Mouse (Mus musculus): Measurements from ENCODE around the gene Gcgr. TPM values are rescaled to one million over a fixed set of nuclear protein-coding genes. Genes with fewer than 3 reads are reported as not detected.

The Gcgr gene
- polyA plus RNA-seq, 1 experiment from 2014 or later = 0.59 TPM

DNA sequence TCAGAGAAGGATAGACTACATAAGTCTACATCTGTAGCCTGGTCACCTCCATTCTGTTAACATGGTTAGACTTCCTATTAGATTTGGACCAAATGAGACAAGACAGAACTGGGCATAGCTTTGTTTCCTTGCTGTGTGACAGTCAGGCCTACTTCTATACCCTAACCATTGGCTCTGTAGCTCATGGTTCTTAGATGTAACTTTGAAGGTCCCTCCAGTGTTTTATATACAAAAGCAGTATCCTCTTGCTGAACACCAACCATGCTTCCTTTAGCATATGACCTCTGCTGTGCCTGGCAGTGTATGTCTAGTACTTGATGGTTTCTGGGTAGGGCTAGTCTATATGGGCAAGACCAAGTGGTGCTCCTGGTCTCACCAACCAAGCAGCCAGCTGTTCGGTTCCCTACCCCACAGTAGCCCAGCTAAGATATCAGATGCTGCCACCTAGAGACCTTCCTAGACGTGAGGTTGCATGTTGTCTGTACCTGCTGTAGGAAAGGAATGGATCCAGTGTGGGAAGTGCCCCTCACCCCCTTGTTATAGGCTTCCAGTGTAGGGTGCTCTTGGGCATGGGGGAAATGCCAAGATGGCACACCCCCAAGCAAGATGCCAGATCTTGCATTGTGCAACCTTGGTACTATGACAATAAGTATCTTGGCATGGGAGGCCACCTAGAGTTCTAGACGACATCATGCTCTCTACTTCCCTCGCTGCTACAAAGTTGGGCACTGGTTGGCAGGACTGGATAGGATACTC lies 40.0 kb upstream of the Gcgr start:
- Histone ChIP-seq H3K4me2 (peak overlapping the region; percentile 93), H3K4me3 (ENCODE audit: low read depth, low read length) (peak overlapping the region; percentile 94), H3K27ac (ENCODE audit: low read depth) (peak overlapping the region; percentile 84), H3K36me3 (ENCODE audit: insufficient read depth) (peaks cover 66% of the 10 kb centered on the region), H3K9me3 (ENCODE audit: low read depth, low read length) (no peaks in the 10 kb centered on the region), H3K27me3 (ENCODE audit: insufficient read depth, low read length) (no peaks in the 10 kb centered on the region), H3K9ac (peak overlapping the region; percentile 10; the same call in 1 of the 2 replicates), H3K4me1 (ENCODE audit: insufficient read depth) (peaks cover 17% of the 10 kb centered on the region)
- ATAC-seq (ENCODE audit: insufficient read depth) = no peak
- 31% methylated on average over 4 of the region's 4 CpGs for WGBS
- peak; percentile 15; the same call in 1 of the 2 replicates for TF ChIP-seq CTCF (IDR thresholded peaks at IDR 0.05; ENCODE audit: low read depth)
- DNase-seq = no peak

DNA sequence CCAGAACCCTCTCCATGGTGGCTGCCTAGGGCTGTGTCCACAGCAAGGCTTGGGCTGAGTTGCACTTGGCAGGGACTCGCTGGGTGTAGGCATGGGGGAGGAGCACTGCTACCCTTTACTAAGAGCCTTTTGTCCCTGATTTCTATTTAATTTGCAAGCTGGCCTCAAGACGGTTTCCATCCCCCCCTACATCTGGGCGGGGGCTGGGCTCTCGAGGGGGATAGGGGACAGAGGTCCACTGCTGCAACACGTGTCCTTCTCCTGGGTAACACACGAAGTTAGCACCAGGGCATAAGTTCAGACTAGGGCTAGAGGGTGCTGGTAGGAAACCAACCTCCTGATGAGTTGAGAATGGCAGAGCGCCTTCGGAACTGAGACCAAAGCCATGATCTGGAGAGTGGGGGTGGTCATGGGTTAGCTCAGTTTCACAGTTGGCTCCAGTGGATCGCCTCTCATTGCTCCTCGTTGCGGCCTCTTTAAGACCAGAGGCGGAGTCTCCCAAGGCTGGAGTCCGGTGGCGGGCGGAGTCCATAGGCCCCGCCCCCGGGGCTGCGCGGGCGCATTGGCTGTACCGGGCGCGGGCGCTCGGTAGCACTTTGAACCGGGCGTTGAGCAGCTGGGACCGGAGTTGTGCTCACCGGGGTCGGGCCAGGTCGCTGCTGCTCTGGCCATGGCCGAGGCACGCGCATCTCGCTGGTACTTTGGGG lies 39.0 kb upstream of the Gcgr start, which contains the start of gene Slc25a10:
Gene Slc25a10, plus strand, starts transcription at position 524 of the 707 bp plus-strand sequence.
- under 1% methylated on average over 35 of the region's 35 CpGs for WGBS
- ATAC-seq (ENCODE audit: insufficient read depth) (peak; percentile 89), DNase-seq (peak; percentile 96)
- Histone ChIP-seq H3K9ac (peak within 1 kb of the TSS; percentile 77), H3K27ac (ENCODE audit: low read depth) (peak within 1 kb of the TSS; percentile 84), H3K4me2 (peak within 1 kb of the TSS; percentile 93), H3K9me3 (ENCODE audit: low read depth, low read length) (no peaks in the 10 kb centered on the region), H3K4me1 (ENCODE audit: insufficient read depth) (peaks cover 15% of the 10 kb centered on the region), H3K4me3 (ENCODE audit: low read depth, low read length) (peak within 1 kb of the TSS; percentile 94), H3K36me3 (ENCODE audit: insufficient read depth) (peaks cover 66% of the 10 kb centered on the region), H3K27me3 (ENCODE audit: insufficient read depth, low read length) (no peaks in the 10 kb centered on the region)
- no peak for TF ChIP-seq CTCF (IDR thresholded peaks at IDR 0.05; ENCODE audit: low read depth)

DNA sequence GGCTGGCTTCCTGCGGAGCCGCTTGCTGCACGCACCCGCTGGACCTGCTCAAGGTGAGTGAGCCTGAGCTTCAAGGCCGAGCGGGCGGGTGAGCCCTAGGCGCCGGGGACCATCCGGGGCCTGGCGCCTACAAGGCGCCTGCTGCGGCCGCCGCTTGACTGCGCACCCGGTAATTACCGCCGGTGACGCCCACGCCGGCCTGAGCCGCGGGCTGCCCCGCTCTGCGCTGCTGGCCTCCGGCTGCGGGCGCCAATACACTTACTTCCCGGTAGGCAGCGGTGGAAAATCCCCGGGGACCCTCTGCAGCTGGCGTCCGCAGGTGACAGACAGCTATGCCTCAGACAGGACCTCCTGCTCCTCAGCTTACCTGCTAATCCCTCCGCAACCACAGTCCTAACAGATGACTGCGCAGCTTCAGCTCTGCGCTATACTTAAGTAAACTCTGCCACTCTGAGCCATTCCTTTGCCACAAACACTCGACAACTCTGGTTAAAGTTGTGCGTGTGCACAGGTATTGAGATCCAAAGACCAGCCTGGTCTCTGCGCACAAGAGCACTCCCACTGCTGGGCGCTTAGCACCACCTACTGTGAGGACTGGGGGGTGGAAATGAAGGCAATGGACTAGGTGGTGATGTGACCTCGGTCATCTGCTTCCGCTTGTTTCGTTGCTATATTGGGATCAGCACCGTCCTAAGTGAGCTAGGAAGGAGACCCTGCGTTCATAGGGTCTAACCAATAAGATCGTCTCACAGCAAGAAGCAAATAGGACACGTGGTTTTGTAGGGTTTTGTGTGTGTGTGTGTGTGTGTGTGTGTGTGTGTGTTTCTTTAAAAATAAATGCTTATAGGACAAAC lies 38.2 kb upstream of the Gcgr start:
- ATAC-seq (ENCODE audit: insufficient read depth) (peak; percentile 29), DNase-seq (peak; percentile 68)
- peak overlapping the region; percentile 77 for H3K9ac ChIP-seq
- WGBS = under 1% methylated on average over 48 of the region's 48 CpGs
- peak overlapping the region; percentile 94 for H3K4me3 ChIP-seq (ENCODE audit: low read depth, low read length)
- H3K9me3 ChIP-seq (ENCODE audit: low read depth, low read length) = no peaks in the 10 kb centered on the region
- peak overlapping the region; percentile 93 for H3K4me2 ChIP-seq
- peaks cover 66% of the 10 kb centered on the region for H3K36me3 ChIP-seq (ENCODE audit: insufficient read depth)
- H3K27ac ChIP-seq (ENCODE audit: low read depth) = peak overlapping the region; percentile 84
- TF ChIP-seq CTCF (IDR thresholded peaks at IDR 0.05; ENCODE audit: low read depth) = peak; percentile 53
- H3K4me1 ChIP-seq (ENCODE audit: insufficient read depth) = peaks cover 15% of the 10 kb centered on the region
- H3K27me3 ChIP-seq (ENCODE audit: insufficient read depth, low read length) = no peaks in the 10 kb centered on the region

DNA sequence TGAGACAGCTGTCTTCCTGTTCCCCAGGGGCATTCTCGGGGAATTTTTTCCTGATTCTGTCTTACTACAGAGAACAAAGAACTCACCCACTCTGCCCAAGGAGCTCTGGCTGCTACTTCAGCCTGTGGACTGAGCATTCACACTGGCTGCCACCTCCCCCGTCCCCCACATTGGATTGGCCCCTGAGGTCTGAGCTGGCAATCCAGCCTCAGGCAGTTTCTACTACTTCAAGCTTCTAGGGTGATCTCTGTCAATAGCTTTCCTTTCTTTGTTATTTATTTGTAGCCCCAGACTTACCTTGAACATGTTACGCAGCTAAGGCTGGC lies 37.7 kb upstream of the Gcgr start:
- no peaks in the 10 kb centered on the region for H3K27me3 ChIP-seq (ENCODE audit: insufficient read depth, low read length)
- H3K4me3 ChIP-seq (ENCODE audit: low read depth, low read length) = peak overlapping the region; percentile 94
- no peak for TF ChIP-seq CTCF (IDR thresholded peaks at IDR 0.05; ENCODE audit: low read depth)
- H3K4me2 ChIP-seq = peak overlapping the region; percentile 93
- no peak for DNase-seq
- peaks cover 66% of the 10 kb centered on the region for H3K36me3 ChIP-seq (ENCODE audit: insufficient read depth)
- WGBS = 28% methylated on average over 3 of the region's 3 CpGs
- peak overlapping the region; percentile 84 for H3K27ac ChIP-seq (ENCODE audit: low read depth)
- H3K4me1 ChIP-seq (ENCODE audit: insufficient read depth) = peaks cover 15% of the 10 kb centered on the region
- peak overlapping the region; percentile 77 for H3K9ac ChIP-seq
- ATAC-seq (ENCODE audit: insufficient read depth) = no peak
- H3K9me3 ChIP-seq (ENCODE audit: low read depth, low read length) = no peaks in the 10 kb centered on the region

DNA sequence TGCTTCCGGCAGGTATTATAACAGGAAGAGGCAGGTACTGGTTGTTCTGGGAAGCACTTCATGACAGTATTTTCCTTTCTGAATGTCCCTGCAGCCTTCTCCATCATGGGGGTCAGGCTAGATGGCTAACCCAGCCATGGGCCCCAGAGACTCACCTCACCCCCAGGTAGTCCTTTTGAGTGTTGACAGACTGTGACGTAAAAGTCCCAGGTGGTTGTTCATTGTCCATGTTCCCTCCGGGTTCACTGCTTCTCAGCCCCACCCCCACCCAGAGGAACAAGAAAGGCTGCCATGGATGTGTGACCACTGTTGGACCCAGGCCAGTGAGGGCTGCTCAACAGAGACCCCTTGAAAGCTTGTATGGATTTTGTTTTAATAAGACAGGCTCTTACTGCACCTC lies 37.1 kb upstream of the Gcgr start:
- H3K4me3 ChIP-seq (ENCODE audit: low read depth, low read length) = peak overlapping the region; percentile 94
- H3K36me3 ChIP-seq (ENCODE audit: insufficient read depth) = peaks cover 66% of the 10 kb centered on the region
- H3K4me1 ChIP-seq (ENCODE audit: insufficient read depth) = peaks cover 15% of the 10 kb centered on the region
- H3K27ac ChIP-seq (ENCODE audit: low read depth) = peak overlapping the region; percentile 84
- no peaks in the 10 kb centered on the region for H3K27me3 ChIP-seq (ENCODE audit: insufficient read depth, low read length)
- WGBS = 47% methylated on average over 3 of the region's 3 CpGs
- ATAC-seq (ENCODE audit: insufficient read depth) = no peak
- H3K9ac ChIP-seq = peak overlapping the region; percentile 77
- TF ChIP-seq CTCF (IDR thresholded peaks at IDR 0.05; ENCODE audit: low read depth) = no peak
- peak overlapping the region; percentile 93 for H3K4me2 ChIP-seq
- H3K9me3 ChIP-seq (ENCODE audit: low read depth, low read length) = no peaks in the 10 kb centered on the region
- DNase-seq = no peak

DNA sequence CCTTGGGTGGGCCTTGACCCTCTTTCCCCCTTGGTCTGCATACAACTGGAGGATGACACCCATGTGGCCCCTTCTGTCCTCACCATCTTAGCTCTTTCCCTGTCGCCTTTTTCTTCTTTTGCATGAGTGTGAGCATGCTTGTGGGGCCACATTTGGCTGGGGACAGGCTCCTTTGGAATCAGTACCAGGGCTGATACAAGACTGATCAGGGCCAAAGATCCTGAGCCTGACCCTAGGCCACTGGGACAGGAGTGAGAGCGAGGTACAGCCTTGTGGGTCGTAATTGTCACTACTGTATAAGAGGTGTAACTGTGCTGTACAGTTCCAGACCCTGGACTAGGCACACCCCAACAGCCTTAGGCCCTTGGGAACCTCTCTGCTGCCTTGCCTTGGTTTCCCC lies 36.6 kb upstream of the Gcgr start:
- WGBS = 84% methylated on average over 3 of the region's 3 CpGs
- ATAC-seq (ENCODE audit: insufficient read depth) (no peak), DNase-seq (no peak)
- no peak overlapping the region for H3K27ac ChIP-seq (ENCODE audit: low read depth)
- peak overlapping the region; percentile 94 for H3K4me3 ChIP-seq (ENCODE audit: low read depth, low read length)
- 0 out of 2 replicates have a peak overlapping the region, but pooled peaks have one; percentile 77 for H3K9ac ChIP-seq
- H3K9me3 ChIP-seq (ENCODE audit: low read depth, low read length) = no peaks in the 10 kb centered on the region
- H3K36me3 ChIP-seq (ENCODE audit: insufficient read depth) = peaks cover 66% of the 10 kb centered on the region
- H3K4me1 ChIP-seq (ENCODE audit: insufficient read depth) = peaks cover 15% of the 10 kb centered on the region
- H3K4me2 ChIP-seq = peak overlapping the region; percentile 93
- no peaks in the 10 kb centered on the region for H3K27me3 ChIP-seq (ENCODE audit: insufficient read depth, low read length)
- TF ChIP-seq CTCF (IDR thresholded peaks at IDR 0.05; ENCODE audit: low read depth) = no peak

All from lung, embryonic 14.5 days (tissue).